Mouse (Mus musculus): ENCODE measurements around the gene Zcchc24. TPM values are rescaled to one million over a fixed set of nuclear protein-coding genes. Genes with fewer than 3 reads are reported as not detected.

Zcchc24 gene
- polyA plus RNA-seq, 1 experiment from 2014 or later: 17.0 TPM

DNA sequence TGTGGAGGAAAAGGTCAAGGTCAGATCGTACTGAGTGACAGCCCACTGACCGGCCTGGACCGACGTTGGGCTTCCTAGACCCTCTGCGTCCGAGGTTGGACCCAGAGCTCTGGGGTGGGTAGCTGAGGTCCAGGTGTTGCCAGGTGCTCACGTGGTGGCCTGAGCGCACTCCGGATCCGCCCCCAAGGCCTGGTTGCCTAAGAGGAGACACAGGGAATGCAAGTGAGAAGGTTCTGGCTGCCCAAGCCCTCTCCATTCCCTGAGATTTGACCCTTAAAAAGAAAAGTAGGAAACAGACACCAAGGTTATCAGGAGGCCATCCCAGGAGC is 74.3 kb downstream of the Zcchc24 start:
- Histone ChIP-seq H3K36me3 (peaks cover 39% of the 10 kb centered on the region), H3K4me1 (peaks cover 34% of the 10 kb centered on the region), H3K27ac (peak overlapping the region; percentile 89), H3K27me3 (ENCODE audit: low read depth, poor library complexity, severe bottlenecking) (no peaks in the 10 kb centered on the region), H3K4me3 (peak overlapping the region; percentile 79), H3K9me3 (replicated peaks) (no peaks in the 10 kb centered on the region)
- peak; percentile 59 for DNase-seq (ENCODE audit: low spot score)
- 1% methylated on average over 10 of the region's 10 CpGs for WGBS

DNA sequence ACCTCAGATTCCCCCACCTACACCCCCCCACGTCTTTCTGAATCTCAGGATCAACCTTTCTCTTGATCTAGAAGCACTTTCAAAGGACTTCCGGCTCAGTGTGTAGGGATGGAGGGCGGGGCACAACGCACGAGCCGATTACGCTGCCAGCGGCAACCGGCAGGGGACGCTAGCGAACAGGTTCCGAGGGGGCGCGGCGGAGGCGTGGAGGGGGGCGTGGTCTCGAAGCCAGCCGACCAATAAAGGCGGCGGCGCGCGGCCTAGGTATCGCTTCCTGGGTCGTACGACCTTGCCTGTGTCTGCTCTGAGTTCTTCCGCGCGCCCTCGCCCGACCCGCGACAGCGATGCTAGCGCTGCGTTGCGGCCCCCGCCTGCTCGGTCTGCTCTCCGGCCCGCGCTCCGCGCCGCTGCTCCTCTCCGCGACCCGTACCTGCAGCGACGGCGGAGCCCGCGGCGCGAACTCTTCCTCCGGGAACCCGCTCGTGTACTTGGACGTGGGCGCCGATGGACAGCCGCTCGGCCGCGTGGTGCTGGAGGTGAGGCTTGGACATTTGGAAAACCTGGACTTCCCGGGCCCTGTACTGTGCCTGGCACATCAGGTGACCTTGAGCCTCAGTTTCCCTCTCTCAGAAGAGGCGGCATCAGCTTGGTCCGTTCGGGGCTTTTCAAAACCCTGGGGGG is 74.8 kb downstream of the Zcchc24 start, which contains the start of gene Ppif:
Gene Ppif (plus strand): TSS at position 267 of the 681 bp plus-strand sequence.
- under 1% methylated on average over 70 of the region's 70 CpGs for WGBS

DNA sequence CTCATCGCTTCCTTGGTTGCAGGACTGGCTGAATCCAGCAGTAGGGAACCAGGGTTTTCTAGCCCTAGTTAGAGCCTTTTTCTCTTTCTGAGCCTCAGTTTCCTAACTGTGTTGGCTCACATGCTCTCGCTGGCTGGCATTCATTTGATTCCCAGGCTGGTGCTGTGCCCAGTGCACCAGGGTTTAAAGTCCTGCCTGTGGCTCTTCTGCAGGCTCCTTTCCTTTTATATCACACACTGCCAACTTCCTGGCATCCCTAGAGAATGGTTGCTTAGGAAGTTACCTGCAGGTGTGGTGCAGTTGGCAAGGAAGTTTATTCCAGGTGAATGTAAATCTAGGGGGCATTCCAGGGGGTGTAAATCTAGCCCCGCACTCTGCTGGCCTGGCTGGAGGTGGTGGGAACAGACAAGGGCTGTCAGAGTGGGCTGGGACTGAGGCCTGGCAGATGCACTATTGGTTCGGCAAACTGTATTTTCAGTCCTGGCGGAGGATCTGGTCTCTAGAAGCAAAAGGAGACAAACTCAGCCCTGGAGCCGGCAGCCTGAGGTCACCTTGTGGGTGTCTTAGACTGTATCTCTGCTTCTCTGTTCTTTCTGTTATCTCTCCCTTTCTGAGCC is 75.5 kb downstream of the Zcchc24 start:
- DNase-seq (ENCODE audit: low spot score): no peak
- peaks cover 34% of the 10 kb centered on the region for H3K4me1 ChIP-seq
- H3K4me3 ChIP-seq: peak overlapping the region; percentile 79
- 74% methylated on average over 6 of the region's 6 CpGs for WGBS
- peak overlapping the region; percentile 89 for H3K27ac ChIP-seq
- H3K36me3 ChIP-seq: peaks cover 28% of the 10 kb centered on the region
- no peaks in the 10 kb centered on the region for H3K27me3 ChIP-seq (ENCODE audit: low read depth, poor library complexity, severe bottlenecking)
- H3K9me3 ChIP-seq (replicated peaks): no peaks in the 10 kb centered on the region

More for the DNA sequence above, 74.8 kb downstream of the Zcchc24 start, which contains the start of gene Ppif:
- peak within 1 kb of the TSS; percentile 89 for H3K27ac ChIP-seq
- H3K4me1 ChIP-seq: peaks cover 34% of the 10 kb centered on the region
- peaks cover 34% of the 10 kb centered on the region for H3K36me3 ChIP-seq
- peak within 1 kb of the TSS; percentile 79 for H3K4me3 ChIP-seq
- peak; percentile 100 for DNase-seq (ENCODE audit: low spot score)
- no peaks in the 10 kb centered on the region for H3K9me3 ChIP-seq (replicated peaks)
- no peaks in the 10 kb centered on the region for H3K27me3 ChIP-seq (ENCODE audit: low read depth, poor library complexity, severe bottlenecking)

DNA sequence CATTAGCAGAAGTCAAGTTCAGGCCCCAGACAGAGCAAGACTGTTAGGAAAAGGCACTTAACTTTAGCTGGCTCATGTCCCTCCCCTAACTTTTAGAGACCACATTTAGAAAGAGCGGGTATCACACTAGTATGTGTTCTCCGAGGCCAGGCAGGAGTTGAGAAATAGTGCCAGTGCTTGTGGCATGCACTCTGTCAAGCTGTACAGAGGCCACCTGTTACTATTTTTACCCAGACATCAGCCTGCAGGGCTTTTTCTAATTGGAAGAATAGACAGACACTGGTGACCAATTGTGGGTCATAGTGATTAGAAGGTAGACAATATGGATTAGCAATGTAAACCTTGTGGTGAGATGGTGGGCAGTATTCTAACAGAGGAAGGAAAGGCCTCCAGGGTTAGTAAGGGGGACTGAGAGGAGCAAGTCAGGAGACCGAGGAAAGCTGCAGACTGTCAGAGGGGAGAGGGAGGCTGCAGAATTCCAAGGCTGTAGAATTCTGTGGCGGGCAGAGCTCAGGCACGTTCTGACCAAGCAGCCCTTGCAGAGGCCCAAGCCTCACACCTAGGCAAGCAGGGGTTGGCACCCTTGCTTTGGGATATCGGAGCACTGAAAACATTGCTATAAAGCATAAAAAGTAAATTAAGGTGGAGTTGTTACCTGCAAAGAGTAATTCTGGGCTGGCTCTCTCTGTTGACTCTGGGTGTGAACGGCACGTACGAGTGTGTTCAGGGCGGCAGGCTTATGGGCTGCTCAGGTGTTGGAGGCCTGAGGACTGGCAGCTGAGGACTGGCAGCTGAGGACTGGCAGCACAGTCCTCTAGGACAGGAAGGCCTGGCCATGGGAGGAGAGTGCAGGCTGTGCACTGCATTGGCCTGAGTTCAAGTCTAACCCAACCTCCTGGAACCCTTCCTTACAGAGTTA is 81.6 kb downstream of the Zcchc24 start:
- 87% methylated on average over 10 of the region's 10 CpGs for WGBS

DNA sequence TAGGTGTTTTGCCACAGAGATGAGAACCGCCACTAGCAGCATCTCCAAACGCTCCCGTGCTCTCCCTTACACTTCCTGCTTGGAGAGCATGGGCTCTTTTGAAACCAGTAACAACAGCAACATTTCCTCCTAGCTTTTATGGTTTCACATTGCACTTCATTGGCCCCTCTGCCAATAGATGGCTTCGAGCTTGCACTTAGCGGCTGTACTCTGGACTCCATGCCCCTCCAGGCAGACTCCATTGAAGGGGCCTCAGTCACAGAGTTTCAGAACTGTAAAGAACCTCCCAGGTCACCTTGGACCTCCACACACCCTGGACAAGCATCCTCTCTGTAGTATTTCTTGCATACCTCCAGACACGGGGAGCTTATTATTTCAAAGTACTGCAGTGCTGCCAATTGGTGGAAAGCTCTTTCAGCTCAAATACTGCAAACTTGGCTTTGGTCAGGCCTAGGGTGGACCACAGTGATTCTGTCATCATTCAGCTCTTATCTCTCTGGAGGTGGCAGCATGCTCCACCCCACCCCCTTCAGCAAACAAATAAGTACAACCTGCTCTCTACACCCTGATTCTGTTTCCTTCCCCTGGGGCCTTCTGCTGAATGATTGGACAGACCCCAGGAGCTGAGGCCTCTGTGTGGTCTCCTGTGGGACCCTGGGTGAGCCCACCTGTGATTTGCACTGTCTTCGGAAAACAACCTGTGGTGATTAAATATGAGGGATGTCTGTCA is 82.5 kb downstream of the Zcchc24 start:
- no peak overlapping the region for H3K27ac ChIP-seq
- H3K27me3 ChIP-seq (ENCODE audit: low read depth, poor library complexity, severe bottlenecking): no peaks in the 10 kb centered on the region
- no peak for DNase-seq (ENCODE audit: low spot score)
- peaks cover 9% of the 10 kb centered on the region; the same call in 1 of the 2 replicates for H3K4me1 ChIP-seq
- H3K9me3 ChIP-seq (replicated peaks): no peaks in the 10 kb centered on the region
- H3K36me3 ChIP-seq: no peaks in the 10 kb centered on the region
- no peak overlapping the region for H3K4me3 ChIP-seq
- 79% methylated on average over 7 of the region's 7 CpGs for WGBS

More for the DNA sequence above, 81.6 kb downstream of the Zcchc24 start:
- Histone ChIP-seq H3K4me1 (peaks cover 9% of the 10 kb centered on the region; the same call in 1 of the 2 replicates), H3K4me3 (no peak overlapping the region), H3K9me3 (replicated peaks) (no peaks in the 10 kb centered on the region), H3K36me3 (no peaks in the 10 kb centered on the region), H3K27ac (no peak overlapping the region), H3K27me3 (ENCODE audit: low read depth, poor library complexity, severe bottlenecking) (no peaks in the 10 kb centered on the region)
- no peak for DNase-seq (ENCODE audit: low spot score)

DNA sequence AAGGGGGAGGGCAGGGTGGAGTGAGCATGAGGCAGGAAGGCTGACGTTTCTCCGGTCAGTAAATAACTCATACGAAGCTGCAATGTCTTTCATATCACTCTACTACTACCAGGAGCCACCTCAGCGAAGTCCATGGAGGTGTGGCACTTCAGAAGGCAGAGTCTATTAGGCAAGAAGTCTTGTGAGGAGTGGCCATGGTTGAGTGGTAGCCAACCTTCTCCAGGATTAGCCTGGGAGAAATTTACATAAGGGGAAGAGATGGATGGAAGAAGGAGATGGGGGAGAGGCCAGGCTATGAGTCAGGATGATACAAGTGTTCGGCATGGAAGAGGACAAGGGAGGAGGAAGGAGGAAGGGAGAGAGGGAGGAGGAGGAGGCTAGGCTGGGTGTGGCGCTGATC is 86.8 kb downstream of the Zcchc24 start:
- WGBS: 85% methylated on average over 6 of the region's 6 CpGs
- no peaks in the 10 kb centered on the region for H3K27me3 ChIP-seq (ENCODE audit: low read depth, poor library complexity, severe bottlenecking)
- no peak overlapping the region for H3K4me3 ChIP-seq
- peaks cover 9% of the 10 kb centered on the region; the same call in 1 of the 2 replicates for H3K4me1 ChIP-seq
- no peak for DNase-seq (ENCODE audit: low spot score)
- no peak overlapping the region for H3K27ac ChIP-seq
- H3K9me3 ChIP-seq (replicated peaks): no peaks in the 10 kb centered on the region
- H3K36me3 ChIP-seq: no peaks in the 10 kb centered on the region

DNA sequence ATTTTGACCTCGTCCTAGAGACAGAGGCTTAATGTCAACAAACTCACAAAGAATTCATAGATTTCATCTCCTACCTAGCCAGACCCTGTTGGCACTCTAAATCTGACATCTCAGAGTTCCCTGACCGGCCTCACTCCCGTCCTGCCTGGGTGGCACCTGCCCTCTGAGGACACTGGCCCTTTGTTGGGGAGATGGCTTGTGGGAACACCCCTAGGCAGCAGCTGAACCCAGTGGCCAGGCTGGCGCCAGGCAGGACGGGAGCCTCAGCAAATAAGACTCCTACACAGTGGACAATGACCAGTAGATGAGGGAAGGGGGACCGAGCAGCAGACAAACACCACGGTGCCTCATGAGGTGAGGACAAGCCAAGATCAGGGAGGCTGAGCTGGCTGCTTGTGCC is 89.2 kb downstream of the Zcchc24 start:
- Histone ChIP-seq H3K9me3 (replicated peaks) (no peaks in the 10 kb centered on the region), H3K27me3 (ENCODE audit: low read depth, poor library complexity, severe bottlenecking) (no peaks in the 10 kb centered on the region), H3K36me3 (no peaks in the 10 kb centered on the region), H3K4me3 (no peak overlapping the region), H3K4me1 (no peaks in the 10 kb centered on the region), H3K27ac (no peak overlapping the region)
- DNase-seq (ENCODE audit: low spot score): no peak
- WGBS: 83% methylated on average over 7 of the region's 7 CpGs

DNA sequence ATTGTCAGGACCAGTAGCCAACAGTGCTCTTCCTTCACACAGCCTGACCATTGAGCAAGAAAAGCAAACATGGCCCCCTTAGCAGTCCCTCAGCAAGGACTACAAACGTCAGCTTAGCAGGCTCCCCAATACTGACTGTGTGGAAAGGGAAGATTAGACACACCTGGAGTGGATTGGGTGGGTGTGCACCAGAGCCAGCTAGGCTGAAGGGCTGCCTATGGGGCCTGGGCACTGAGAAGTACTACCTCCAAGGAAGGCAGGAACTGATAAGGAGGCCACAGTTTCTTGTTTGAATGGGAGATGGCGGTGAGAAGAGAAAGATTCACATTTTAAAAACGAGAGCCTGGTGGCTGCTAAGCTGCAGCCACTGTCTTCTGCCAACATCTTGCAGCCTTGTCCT is 101.3 kb downstream of the Zcchc24 start:
- Histone ChIP-seq H3K27ac (no peak overlapping the region), H3K27me3 (ENCODE audit: low read depth, poor library complexity, severe bottlenecking) (no peaks in the 10 kb centered on the region), H3K36me3 (peaks cover 57% of the 10 kb centered on the region), H3K9me3 (replicated peaks) (no peaks in the 10 kb centered on the region), H3K4me1 (no peaks in the 10 kb centered on the region), H3K4me3 (no peak overlapping the region)
- DNase-seq (ENCODE audit: low spot score): no peak
- 74% methylated on average over 3 of the region's 3 CpGs for WGBS

DNA sequence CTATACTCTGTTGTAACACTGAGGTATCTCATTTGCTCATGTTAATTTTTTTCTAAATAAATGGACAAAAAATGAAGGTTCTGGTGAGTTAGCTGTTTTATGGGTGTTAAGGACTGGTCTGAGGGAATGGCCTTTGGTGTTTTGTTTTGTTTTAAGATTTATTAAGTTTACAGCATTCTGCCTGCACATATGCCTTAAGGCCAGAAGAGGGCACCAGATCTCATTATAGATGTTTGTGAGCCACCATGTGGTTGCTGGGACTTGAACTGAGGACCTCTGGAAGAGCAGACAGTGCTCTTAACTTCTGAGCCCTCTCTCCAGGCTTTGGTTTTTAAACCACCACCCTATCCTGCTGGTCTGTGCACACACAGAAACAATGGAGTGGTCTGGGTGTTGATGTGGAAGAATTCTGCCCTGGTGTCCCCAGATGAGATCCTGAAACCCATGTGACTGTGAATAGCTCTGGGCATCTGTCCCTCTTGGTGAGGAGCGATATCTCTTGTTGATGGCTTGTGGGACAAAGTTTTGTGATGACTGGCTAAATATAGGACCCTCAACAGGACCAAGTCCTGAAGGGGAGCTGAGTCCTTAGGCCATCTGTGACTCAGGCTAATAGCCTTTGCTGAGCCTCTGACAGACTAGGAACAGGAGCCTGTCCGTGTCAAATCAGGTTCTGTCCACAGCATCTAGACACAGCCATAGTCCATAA is 102.0 kb downstream of the Zcchc24 start:
- no peak overlapping the region for H3K27ac ChIP-seq
- H3K4me1 ChIP-seq: no peaks in the 10 kb centered on the region
- no peak for DNase-seq (ENCODE audit: low spot score)
- no peaks in the 10 kb centered on the region for H3K27me3 ChIP-seq (ENCODE audit: low read depth, poor library complexity, severe bottlenecking)
- H3K36me3 ChIP-seq: peaks cover 65% of the 10 kb centered on the region
- H3K9me3 ChIP-seq (replicated peaks): no peaks in the 10 kb centered on the region
- WGBS: 86% methylated on average over 2 of the region's 2 CpGs
- H3K4me3 ChIP-seq: no peak overlapping the region

DNA sequence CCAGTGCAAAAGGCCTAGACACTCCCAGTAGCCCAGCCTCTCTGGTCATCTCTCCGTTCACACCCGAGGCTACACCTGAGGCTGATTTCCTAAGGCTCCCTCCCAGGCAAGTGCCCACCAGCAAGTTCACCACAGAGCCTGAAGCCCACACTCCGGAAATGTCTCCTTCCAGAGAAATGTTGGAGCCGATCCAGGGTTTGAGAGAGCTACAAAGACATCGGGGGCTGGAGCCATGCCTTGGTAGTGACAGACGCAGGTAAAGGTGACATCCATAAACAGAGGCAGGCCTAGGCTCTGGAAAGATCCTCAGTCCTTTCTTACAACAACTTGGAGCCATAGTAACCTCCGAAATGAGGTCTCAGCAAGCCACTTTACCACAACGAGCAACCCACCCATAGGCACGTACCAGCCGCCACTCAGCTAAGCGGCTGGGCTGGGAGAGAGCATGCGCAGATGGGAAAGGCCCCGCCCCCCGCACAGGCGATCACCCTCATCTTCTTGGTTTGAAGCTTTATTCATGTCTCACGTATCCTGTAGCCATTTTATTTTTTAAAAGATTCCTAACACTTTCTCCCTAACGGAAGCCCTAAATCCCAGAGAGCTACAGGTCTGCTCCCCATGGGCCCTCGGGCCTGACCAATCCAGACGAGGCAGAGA is 103.4 kb downstream of the Zcchc24 start:
- H3K27ac ChIP-seq: 0 out of 2 replicates have a peak overlapping the region, but pooled peaks have one; percentile 22
- H3K4me3 ChIP-seq: no peak overlapping the region
- peaks cover 79% of the 10 kb centered on the region for H3K36me3 ChIP-seq
- no peaks in the 10 kb centered on the region for H3K4me1 ChIP-seq
- 72% methylated on average over 19 of the region's 19 CpGs for WGBS
- H3K9me3 ChIP-seq (replicated peaks): no peaks in the 10 kb centered on the region
- DNase-seq (ENCODE audit: low spot score): no peak
- H3K27me3 ChIP-seq (ENCODE audit: low read depth, poor library complexity, severe bottlenecking): no peaks in the 10 kb centered on the region

DNA sequence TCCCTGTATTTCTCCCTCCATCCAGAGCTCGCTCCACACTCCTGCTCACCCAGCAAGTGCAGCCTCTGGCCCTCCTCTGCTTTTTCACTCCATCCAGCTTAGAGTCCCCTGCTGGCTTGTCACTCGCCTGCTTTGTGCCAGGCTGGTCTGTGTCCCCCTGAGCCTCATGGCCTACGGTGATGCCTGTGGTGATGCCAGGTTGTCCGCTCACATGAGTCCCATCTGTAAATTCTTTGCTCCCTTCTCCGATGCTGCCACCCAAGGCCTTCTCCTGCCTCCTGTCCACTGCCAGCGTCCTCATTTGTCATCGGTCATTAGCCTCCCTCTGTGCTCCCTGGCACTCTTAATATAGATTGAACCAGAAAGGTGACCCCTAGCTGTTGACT is 104.5 kb downstream of the Zcchc24 start:
- WGBS: 86% methylated on average over 7 of the region's 7 CpGs
- Histone ChIP-seq H3K4me3 (no peak overlapping the region), H3K27ac (no peak overlapping the region), H3K9me3 (replicated peaks) (no peaks in the 10 kb centered on the region), H3K4me1 (no peaks in the 10 kb centered on the region), H3K36me3 (peaks cover 90% of the 10 kb centered on the region), H3K27me3 (ENCODE audit: low read depth, poor library complexity, severe bottlenecking) (no peaks in the 10 kb centered on the region)
- no peak for DNase-seq (ENCODE audit: low spot score)
